Mouse (Mus musculus) right cerebral cortex, postnatal 4 days (tissue): ENCODE data around the gene Kcnc3.
A peak's percentile ranks its signal among the peaks of the same experiment; 100 is the strongest.

Experiments
- DNase-seq: peaks from one replicate; pipeline ENCODE4 v3.0.0-alpha.2; 2022

Kcnc3 gene

DNA sequence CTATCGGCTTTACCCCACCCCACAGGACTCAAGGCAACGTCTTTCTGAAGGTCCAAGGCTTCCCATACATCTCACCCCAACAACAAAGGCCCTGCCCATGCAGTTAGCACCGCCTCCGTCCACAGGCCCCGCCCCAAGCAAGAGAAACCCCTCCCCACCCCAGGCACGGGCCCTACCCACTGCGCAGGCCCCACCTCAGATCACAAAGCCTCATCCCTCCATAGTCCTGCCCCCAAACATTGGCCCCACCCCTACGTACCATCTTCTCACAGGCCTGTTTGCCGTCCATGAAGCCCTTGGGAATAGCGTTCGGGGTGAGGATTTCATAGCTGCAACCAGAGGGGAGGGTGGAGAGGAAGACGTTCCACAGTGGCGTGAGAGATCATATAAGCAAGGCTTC is 42.2 kb downstream of the Kcnc3 start:
- no peak for DNase-seq

DNA sequence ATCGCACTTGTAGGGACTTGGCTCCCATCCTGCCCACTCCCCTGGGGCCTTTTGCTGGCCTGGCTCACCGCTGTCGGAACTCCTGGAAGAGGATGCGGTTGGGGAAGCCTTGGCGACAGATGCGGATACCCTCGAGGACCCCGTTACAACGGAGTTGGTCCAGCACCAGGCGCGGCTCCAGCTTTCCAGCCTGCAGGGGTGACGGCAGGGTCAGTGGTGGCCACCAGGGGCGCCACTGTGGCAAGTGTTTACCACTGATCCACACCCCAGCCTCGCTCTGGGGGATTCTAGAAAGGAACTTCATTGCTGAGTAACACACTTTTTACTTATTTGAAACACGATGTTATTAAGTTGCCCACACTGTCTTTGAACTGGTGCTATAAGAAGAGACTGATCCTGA is 42.9 kb downstream of the Kcnc3 start:
- DNase-seq = peak; percentile 55

DNA sequence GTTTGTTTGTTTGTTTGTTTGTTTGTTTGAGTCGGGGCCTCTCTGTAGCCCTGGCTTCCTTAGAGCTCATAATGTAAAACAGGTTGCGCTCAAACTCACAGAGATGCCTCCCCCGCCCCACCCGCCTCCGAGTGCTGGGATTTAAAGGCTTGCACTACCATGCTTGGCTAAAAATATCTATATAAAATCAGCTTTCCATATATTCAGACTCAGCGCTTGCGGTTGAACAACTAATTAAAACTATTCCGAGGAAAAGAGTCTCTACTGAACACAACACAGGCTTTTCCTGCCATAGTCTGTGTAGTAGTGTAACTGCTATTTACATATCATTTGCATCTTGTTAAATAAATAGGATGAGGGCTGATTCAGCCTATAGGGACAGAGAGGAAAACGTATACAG is 46.2 kb downstream of the Kcnc3 start:
- no peak for DNase-seq

GRCm38 (mm10) chr7:44638663-44639062 is 48.2 kb downstream of the Kcnc3 start:
- DNase-seq = no peak

DNA sequence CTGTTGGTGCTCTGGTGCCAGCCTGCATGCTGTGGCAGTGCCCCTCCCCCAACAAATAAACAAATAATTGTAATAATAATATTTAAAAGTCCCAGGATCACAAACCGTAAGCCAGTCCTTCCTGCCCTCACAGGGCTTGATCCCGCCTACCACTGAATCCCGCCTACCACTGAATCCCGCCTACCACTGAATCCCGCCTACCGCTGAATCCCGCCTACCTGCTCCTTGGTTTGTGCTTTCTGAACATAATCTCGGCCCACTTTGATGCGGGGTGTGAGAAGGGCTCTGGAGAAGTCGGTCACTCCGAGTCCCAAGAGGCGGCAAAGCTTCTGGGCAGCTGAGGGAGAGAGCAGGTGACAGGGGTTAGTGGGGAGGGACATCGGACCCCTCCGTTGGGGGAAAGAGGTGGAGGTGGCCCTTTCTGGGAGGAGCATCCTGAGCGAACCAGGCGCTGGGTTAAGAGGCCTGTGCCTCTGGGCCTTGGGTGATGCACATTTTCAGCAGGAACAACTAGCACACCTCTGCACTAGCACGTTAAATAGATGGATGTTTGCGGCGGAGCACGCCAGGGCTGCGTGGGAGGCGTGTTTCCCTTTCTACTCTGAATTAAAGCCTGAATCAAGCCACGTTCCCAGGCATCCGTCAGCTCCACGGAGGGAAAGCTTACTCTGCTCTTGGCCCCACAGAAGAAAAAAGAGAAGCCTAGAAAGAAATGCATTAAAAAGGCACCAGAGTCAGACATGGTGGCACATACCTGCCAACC is 50.6 kb downstream of the Kcnc3 start:
- DNase-seq = no peak

- peak; percentile 53 for DNase-seq
Measured at GRCm38 (mm10) chr7:44641887-44642286, 51.4 kb downstream of the Kcnc3 start.

GRCm38 (mm10) chr7:44645256-44645655 is 54.8 kb downstream of the Kcnc3 start:
- no peak for DNase-seq

GRCm38 (mm10) chr7:44645951-44646350 is 55.5 kb downstream of the Kcnc3 start:
- DNase-seq = peak; percentile 47

- DNase-seq = peak; percentile 89
Measured at GRCm38 (mm10) chr7:44647042-44647724, 56.7 kb downstream of the Kcnc3 start.

GRCm38 (mm10) chr7:44647729-44648128 is 57.3 kb downstream of the Kcnc3 start:
- no peak for DNase-seq

- DNase-seq = no peak
Measured at GRCm38 (mm10) chr7:44649094-44649610, 58.7 kb downstream of the Kcnc3 start.

GRCm38 (mm10) chr7:44649990-44650389 is 59.5 kb downstream of the Kcnc3 start:
- DNase-seq = peak; percentile 79

GRCm38 (mm10) chr7:44651416-44651815 is 61.0 kb downstream of the Kcnc3 start:
- no peak for DNase-seq

DNA sequence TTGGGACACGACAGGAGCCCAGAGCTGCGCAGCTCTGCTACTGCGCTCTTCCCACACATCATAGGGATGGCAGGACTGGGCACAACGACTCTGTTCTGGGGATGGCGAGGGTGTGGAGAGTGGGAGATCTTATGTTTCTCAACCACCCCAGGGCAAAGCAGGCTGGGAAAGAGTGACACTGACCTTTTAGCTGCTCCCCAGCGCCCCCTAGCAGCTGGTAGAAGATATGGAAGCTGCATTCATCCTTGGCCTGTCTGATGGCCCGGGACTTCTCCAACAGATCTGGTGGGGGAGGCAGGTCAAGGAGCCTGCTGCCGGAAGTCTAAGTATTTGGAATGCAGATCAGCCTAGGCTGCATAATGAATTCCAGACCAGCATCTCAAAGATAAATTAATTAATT is 63.3 kb downstream of the Kcnc3 start:
- DNase-seq = no peak
